Mouse (Mus musculus) gonadal fat pad, adult 2 months (tissue): ENCODE data around the gene Csrnp1. TPM values are rescaled to one million over a fixed set of nuclear protein-coding genes. Genes with fewer than 3 reads are reported as not detected.
"Not testable (repeated sequence)": the region's sequence is repeated elsewhere in the genome, so short reads cannot be mapped to it uniquely, and the experiment has no call there.

Experiments
- DNase-seq: peaks from one replicate; pipeline ENCODE4 v3.0.0-alpha.2; 2012; ENCODE audit warnings: low read depth
- polyA plus RNA-seq: library from polyadenylated mRNA; depleted of rRNA; stranded (reverse); fragments of >200 nt; gene quantifications from 2 replicates; pipeline ENCODE4 v1.2.3, GENCODE M21; 2012; rRNA removed

The Csrnp1 gene
- polyA plus RNA-seq, result 22.6 and 28.6 TPM in 2 replicates

DNA sequence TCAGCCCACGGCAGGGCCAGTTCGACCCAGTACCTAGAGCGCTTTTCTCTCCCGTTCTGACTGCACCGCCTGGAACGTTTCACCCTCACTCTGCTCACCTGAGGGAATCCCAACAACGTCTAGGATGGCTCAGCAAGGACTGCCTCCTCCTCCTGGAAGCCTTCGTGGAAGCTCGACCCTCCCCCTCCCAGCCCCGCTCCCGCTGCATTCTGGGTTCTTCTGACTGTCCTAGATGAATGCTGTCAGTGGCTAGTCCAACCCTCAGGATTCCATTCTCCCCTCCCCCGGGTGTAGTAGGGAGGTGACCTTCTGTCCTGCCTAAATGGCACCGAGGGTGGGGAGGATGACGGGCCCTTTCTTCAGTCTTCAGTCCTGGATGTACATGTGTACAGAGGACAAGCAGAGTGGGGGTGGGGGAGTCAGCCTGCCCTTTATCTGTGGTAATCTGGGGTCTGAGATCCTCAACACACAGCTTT, at the start of gene Csrnp1:
Gene Csrnp1, minus strand, starts transcription at position 123 of the 476 bp plus-strand sequence.
- DNase-seq, result no peak

DNA sequence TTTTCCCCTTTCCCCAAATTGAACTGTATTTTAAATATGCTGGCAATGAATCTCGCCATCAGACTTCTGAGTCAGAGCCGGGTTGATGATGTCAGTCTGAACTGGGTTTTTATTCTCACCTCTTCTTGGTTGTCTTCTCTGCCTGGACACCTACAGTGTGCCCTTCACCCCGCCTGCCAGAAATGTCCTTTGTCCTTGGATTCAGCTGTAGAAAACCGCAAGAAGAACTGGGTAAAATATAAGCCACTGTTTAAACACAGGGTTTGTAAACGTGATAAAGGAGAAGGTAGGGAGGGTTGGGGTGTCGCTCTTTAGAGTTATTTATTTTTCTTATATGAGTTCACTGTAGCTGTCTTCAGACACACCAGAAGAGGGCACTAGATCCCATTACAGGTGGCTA, 48.3 kb upstream of the Csrnp1 start:
- no peak for DNase-seq

DNA sequence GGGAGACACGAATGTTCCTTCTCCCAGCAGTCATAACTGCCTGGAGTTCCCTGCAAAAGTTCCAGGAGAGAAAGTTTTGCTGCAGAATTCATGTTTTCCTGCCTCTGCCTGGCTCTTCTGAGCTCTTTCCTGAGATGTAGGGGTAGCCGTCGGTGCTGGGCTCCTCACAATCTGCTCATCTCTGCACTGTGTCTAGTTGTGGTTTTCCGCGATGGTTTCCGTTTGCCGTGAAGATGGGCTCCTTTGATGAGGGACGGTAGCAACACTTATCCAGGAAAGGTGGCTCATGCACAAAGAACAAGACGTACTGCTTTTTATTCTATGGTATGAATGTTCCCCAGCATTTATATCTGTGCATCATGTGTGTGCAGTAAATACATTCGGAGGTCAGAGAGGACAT, 46.0 kb upstream of the Csrnp1 start:
- no peak for DNase-seq

DNA sequence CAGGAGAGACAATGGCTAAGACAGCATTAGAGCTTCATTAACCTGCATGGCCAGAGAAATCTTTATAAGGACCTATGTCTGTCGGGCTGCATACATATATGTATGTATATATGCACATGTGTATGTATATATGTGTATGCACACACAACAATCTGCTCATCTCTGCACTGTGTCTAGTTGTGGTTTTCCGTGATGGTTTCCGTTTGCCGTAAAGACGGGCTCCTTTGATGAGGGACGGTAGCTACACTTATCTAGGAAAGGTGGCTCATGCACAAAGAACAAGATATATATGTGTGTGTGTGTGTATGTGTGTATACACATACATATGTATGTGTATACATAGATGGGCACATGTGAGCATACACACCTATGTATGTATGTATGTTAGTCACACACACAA, 45.4 kb upstream of the Csrnp1 start:
- DNase-seq, result no peak

DNA sequence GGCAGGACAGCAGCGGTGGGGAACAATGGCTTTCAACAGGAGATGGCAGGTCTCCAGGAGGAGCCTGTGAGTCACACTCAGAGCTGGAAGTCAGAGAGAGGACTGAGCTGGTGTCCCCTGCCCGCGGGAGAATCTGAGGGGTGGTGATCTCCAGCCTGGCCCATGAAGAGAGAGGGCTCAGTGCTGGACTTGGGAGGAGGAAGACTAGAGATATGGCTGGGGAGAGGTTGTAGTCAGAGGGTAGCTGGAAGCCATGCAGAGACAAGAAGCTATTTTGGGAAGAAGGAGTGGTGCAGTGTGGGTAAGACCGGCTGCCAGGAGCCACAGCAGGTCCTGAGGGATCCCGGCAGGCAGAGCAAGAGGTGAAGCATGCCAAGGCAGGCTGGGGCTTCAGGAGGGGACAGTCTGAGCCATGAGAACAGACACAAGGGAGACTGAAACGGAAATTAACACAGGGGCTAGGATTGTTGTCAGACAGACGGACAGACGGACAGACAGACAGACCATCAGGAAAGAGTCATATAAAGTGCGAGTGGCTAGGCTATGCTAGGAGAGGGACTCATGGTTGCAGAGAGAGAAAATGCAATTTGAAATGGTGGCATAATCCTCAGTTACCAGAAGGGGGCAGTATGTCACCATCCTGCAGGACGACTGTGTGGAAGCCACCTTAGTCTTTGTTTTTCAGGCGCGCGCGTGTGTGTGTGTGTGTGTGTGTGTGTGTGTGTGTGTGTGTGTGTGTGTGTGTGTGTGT, 43.1 kb upstream of the Csrnp1 start:
- DNase-seq, result no peak

DNA sequence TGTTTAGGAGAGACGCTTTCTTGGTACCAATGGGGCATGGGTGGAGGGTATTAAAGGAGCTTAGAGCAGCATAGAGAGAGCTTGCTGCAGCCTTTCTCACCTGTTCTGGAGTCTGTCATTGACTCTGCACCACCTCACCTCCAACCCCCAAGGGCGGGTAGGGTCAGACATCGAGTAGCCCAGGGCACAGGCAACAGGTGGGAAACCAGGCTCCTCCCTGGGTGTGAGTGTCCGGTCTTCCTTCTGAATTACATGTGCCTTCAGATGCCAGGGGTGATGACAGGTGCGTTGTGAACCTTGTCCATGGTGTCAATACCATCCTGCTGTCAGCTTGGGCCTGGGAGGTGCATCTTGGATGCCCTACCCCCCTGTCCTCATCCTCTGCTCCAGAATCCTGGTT, 40.2 kb upstream of the Csrnp1 start:
- DNase-seq, result no peak

DNA sequence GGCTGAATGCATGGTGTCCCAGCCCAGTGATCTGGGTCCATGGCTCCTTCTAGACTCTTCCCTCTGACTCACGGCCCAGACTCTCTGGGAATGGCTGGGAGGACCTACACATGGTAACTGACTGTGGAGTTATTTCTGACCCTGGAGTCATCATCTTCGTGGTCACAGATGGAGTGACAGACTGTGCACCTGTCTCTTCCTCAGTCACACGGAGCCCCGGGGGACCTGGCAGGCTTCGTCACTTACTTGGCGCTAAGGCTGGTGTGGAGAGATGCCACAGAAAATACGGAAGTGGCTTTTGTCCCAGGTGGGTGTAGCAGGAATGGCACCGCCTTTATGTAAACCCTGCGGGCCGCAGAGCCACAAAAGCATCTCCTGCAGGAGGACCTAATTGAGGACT, 39.7 kb upstream of the Csrnp1 start:
- no peak for DNase-seq

DNA sequence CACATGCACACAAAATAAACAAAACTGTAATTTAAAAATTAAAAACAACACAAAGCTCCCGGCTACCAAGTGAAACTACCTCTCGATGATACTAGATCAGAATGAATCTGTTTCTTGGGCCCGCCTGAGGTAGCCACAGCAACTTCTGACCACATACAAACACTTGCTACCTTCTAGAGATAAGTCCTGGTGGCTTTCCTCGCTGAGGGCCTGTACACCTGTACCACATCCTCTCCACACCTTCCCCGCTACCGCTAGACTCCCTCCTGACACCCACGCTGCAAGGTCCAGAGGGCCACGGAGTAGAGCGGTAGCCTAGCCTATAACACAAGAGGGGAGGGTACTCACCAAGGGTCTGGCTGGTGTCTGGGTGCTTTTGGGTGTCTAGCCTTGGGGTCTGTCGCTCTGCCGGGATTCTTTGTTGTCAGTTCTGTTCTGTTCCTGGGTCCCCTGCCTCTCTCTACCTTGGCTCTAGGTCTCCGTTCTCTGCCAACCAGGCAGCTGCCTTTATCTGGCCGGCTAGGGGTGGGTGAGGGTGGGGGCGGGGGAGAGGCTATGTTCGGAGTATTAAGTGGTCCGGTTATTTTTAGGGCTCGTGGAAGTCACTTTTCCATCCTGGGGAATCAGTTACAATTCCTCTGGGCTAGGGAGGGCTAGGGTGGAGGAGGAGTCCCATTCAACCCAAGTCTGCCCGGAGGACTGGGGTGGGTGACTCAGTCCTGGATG, 38.8 kb upstream of the Csrnp1 start, which contains the start of gene Xirp1:
Gene Xirp1, minus strand, starts transcription at position 513 of the 726 bp plus-strand sequence.
- no peak for DNase-seq

DNA sequence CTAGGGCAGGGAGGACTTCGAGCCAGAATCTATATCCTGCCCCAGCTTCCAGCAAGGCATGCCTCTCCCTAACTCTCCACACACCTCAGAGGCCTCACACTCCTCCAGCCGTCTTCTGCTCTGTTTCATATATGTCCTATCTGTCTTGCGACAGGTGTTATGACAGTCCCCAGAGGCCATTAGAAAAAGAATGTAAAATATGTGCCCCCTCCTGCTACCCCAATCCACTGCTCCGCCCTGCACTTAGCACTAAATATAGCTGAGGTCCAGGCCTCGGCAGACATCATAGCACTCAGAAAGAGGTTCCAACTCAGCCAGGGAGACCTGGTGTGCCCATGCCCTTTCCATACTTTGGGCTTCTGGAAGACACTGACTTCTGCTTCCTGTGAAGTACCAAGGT, 36.7 kb upstream of the Csrnp1 start:
- DNase-seq, result no peak

DNA sequence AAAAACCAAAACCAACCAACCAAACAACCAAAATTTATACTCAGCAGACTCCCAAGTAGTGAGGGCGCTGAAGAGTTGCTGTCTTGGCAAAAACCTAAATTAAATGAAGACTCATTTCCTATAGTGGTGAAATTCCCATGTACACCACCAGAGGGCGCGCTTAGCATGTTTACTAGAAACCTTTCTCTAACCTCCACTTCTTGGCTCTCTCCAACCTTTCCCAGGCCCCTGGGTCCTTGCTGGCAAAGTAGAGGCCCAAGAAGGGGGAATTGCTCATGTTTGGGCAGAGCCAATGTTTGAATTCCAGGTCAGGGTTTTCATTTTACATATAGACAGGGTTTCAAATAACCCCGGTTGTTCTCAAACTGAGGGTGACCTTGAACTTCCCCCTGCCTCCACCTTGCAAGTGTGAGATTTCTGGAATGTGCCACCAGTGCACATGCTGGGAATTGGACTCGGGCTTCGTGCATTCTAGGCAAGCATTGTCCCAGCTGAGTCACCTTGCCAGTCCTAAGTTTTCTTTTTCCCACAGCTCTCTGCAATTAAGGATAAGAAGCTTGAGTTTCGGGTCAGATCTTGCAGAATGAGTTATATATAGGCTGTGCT, 35.9 kb upstream of the Csrnp1 start:
- no peak for DNase-seq

DNA sequence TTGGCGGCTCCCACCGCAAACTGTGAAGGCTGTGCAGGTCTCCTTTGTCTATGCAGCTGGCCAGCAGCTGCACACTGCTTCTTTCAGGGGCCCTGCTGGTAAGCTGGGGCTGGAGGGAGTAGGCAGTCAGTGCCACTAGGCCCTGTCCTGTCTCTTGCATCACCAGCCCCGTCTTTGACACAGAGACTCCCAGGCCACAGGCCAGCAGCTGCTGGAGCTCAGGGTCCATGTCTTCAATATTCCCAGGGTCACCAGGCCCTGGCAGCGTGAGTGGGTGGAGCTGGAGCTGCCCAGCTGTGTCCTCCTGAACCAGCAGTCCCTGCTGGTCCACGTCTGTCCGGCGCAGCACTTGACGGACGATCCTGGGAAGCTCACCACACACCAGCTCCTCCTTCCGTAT, 32.5 kb upstream of the Csrnp1 start:
- DNase-seq, result no peak

DNA sequence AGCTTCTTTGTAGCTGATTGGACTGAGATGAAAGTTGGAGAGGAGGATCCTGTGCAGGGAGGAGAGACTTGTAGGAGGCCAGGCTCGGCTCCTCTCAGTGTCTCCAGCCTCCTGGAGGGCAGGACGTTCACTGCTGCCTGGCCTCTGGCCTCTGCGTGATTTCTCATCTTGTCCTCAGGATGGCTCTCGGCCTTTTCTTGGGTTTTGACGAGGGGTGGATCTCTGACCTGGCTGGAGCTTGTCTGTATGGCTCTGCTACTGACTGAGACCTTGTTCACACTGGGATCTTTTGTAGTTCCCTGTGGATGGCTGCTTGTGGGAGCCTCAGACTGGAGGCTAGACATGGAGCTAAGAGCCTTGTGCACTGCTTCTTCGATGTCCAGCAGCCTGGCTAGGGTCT, 30.4 kb upstream of the Csrnp1 start:
- DNase-seq, result no peak

DNA sequence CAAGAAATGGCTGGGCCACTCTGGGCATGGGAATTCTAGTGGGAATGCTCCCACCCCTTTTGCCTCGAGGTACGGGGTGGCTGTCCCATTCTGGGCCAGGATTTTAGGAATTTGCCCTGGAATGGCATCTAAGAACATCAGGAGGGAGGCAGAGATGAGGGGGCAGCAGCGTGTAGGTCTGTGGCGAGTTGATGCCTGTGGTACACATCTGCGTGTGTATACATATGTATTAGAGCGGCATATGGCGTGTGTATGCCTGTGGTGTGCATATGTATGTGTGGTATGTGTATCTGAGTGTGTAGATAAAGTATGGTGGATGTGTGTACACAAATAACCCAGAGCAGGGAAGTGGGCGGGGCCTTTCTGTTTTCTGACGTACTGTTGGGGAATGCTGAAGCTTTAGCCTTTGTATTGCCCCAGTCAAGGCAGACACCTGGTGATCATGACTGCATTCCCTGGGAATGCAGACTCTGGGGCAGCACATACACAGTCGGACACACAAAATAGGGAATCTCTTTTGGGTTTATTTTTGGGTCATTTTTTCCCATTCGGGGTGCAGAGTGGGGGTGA, 28.9 kb upstream of the Csrnp1 start:
- no peak for DNase-seq

DNA sequence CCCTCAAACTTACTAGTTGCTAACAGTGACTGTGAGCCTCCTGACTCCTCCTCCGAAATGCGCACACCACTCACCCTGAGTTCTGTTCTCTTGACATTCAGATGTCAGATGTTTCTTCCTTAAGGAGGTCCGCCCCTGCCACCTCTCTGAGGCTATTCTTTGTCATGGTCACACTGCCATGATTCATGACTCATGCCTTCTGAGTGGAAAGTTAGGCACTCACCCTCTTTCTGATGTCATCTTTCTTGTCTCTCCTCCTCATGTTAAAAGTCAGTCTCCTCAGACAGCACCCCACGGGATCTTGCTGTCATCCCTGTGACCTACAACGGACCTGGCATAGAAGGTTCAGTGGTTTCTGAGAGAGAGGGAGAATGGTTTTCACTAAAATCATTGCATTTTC, 28.3 kb upstream of the Csrnp1 start:
- DNase-seq, result no peak

DNA sequence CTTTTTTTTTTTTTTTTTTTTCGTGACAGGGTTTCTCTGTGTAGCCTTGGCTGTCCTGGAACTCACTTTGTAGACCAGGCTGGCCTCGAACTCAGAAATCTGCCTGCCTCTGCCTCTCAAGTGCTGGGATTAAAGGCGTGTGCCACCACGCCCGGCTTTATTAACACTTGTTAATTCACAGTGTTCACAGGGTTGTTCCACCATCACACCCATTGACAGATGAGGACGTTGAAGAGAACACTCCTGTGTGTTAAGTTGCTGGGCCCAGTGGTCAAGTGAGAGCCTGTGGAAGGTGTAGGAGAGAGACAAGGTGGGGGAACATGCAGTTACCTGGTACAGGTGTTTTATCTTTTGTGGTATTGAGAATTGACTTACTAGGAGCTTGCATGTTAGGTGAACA, 27.7 kb upstream of the Csrnp1 start:
- DNase-seq, result not testable (repeated sequence)

DNA sequence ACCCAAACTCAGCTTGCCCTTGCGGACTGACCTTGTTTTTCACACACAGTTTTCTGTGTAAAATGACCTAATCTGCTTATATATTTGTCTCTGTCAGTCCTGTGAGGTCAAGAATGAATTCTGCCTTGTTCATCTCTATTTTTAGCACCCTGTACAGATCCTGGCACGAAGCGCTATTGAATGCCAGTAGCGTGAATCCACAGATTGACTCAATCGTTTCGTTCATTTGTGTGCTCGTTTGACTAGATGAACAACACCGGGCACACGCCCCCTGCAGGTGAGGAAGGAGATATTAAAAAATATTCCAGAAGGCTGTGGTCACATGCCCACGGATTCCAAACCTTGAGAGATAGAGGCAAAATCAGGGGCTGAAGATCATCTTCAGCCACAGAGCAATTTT, 27.1 kb upstream of the Csrnp1 start:
- DNase-seq, result no peak

DNA sequence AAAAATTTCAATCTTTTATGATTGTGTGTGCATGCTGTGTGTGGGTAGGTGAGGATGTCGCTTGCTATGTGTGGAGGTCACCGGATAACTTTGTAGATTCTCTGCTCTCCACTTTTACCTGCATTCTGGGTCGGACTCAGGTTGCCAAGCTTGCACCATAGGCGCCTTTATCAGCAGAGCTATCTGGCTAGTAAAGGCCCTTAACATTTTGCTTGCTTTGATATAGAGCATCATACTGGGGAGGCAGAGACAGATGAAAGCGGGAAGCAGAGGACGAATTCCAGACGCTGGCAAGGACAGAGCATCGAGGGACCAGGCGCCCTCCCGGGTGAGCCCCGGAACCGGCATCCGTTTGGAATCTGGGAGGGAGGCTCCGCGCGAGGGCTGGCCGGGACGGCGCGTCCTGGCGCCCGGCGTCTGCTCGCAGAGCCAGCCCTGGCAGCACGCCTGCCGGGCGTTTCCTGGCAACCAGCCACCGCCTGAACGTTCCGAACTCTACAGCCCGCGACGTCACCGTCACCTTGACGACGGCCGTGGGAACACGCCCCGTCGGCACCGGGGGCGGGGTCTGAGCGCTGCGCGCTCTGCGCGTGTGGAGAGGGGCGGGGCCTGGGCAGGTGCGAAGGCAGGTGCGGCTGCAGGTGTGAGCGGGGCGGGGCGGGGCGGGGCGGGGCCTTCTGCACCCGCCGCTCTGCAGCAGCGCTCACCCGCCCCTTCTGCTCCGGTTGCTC, 26.5 kb upstream of the Csrnp1 start:
- no peak for DNase-seq

DNA sequence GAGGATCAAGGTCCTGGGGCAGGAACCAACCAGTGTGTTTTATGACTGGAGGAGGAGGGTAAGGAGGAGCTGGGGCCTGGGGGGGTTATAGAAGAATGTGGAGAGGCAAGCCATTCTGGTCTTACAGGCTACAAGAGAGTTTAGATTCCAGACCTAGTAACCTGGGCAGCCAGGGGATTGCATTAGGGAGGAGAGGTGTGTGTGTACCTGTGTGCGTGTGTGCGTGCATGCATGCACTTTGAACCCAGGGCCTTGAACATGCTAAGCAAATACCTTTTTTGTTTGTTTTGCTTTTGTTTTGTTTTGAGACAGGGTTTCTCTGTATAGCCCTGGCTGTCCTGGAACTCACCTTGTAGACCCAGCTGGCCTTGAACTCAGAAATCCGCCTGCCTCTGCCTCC, 25.4 kb upstream of the Csrnp1 start:
- no peak for DNase-seq

DNA sequence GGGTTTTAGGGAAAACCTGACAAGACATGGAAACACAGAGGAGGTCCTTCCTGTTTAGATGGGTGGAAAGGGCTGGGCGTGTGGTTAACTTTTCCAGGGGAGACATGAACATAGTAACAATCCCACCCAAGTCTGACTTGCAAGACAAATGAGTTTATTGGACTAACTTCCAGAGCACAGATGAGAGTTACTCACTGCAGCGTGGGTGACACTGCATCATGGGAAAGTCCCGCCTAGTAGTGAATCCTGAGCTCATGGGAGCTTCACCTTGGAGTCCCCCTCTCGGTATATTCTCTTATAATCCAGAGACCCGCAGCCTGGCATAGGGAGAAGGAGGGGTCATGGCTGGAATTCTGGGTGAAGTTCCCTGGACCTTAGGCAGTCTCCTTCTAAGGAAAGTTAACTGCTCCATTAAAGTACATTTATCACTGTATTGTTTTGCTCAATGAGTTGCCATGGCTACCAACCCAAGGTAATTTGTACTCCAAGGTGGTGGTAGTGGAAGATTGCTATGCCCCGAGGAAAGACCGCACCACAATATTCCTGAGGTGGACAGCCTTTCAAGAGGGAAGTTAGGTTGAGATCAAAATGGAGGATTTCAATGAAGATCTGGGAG, 24.9 kb upstream of the Csrnp1 start:
- no peak for DNase-seq

DNA sequence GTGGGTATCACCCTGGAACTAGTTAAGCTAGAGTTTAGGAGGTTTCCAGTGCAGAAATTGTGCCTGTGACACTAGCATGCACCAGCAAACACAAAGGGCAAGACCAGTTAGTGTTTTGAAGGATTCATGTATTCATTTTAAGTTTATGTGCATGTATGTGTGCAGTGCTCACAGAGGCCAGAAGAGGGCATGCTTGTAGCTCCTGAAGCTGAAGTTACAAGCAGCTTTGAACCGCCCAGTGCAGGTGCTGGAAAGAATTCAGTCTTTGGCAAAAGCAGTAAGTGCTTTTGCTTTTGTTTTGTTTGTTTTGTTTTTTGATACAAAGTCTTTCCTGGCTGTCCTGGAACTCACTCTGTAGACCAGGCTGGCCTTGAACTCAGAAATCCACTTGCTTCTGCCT, 23.4 kb upstream of the Csrnp1 start:
- no peak for DNase-seq

DNA sequence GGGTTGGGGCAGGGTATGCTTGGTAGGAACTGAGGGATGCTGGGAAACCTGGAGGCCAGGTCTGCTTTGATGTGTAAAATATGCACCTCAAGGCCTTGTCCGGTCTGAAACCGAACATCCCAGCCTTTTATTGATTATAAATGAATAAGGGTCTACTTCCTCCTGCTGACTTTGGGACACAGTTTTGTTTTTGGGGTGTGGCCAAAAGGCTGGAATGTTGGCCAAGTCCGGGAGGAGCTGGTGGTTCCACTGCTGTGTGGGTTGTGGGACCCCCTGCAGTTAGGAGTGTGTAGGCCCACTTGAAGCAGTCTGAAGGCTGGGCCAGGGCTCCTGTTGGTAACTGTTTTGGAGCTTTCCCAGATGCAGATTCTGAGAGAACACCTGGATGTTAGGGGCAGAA, 21.5 kb upstream of the Csrnp1 start:
- DNase-seq, result no peak
